Mouse (Mus musculus) liver, embryonic 14.5 days (tissue): ENCODE data around the gene Csnk2a1. TPM values are rescaled to one million over a fixed set of nuclear protein-coding genes. Genes with fewer than 3 reads are reported as not detected.

Source experiments
- ATAC-seq: fragments of 200-750 bp; cut with Nextera tagmentation; 2 replicates; pipeline ENCODE4 v1.8.0; 2017; ENCODE audit warnings: moderate number of reproducible peaks, mild to moderate bottlenecking, moderate library complexity; ENCODE audit not compliant: insufficient read depth
- DNase-seq, 3 experiments: peaks; one replicate each; pipeline ENCODE4 v3.0.0-alpha.2; 2012 to 2013; ENCODE audit warnings: low read depth in 3 of 3, low spot score in 3 of 3
- H3K27ac ChIP-seq: fragments of 300-500 bp; sonication (generic); 2 replicates; pipeline ENCODE4 v1.5.1; 2014; ENCODE audit warnings: moderate library complexity, mild to moderate bottlenecking, control low read depth, inconsistent platforms
- H3K27me3 ChIP-seq: fragments of 300-500 bp; sonication (generic); 2 replicates; pipeline ENCODE4 v1.6.1; 2014; ENCODE audit warnings: mild to moderate bottlenecking, low read length, moderate library complexity; ENCODE audit not compliant: control insufficient read depth, insufficient read depth
- H3K36me3 ChIP-seq: fragments of 300-500 bp; sonication (generic); replicated peaks from 2 replicates; pipeline ENCODE4 v1.6.1; 2014; ENCODE audit warnings: low read depth; ENCODE audit not compliant: control insufficient read depth, insufficient read depth
- H3K4me1 ChIP-seq, 2 experiments: fragments of 200-500 bp in 1 of 2; fragments of 300-500 bp in 1 of 2; sonication (generic) in 1 of 2; replicated peaks; 2 replicates each; pipeline ENCODE4 v1.6.1; 2012 to 2014; ENCODE audit warnings: antibody characterized with exemption in 1 of 2, inconsistent platforms in 1 of 2, low read length in 1 of 2; ENCODE audit not compliant: control insufficient read depth in 2 of 2, insufficient read depth in 2 of 2
- H3K4me2 ChIP-seq: fragments of 300-500 bp; sonication (generic); 2 replicates; pipeline ENCODE4 v1.6.1; 2014; ENCODE audit warnings: low read depth, mild to moderate bottlenecking, control low read depth, moderate library complexity
- H3K4me3 ChIP-seq, 2 experiments: fragments of 200-500 bp in 1 of 2; fragments of 300-500 bp in 1 of 2; sonication (generic) in 1 of 2; 2 replicates each; pipeline ENCODE4 v1.5.1; 2012 to 2014; ENCODE audit warnings: low read depth in 2 of 2, low read length in 2 of 2, mild to moderate bottlenecking in 2 of 2, control low read depth in 1 of 2, inconsistent platforms in 1 of 2, moderate library complexity in 1 of 2; ENCODE audit not compliant: insufficient read depth in 1 of 2
- H3K9ac ChIP-seq: fragments of 300-500 bp; sonication (generic); replicated peaks from 2 replicates; pipeline ENCODE4 v1.6.1; 2014; ENCODE audit warnings: mild to moderate bottlenecking, control low read depth, moderate library complexity
- H3K9me3 ChIP-seq: fragments of 300-500 bp; sonication (generic); 2 replicates; pipeline ENCODE4 v1.6.1; 2016; ENCODE audit warnings: low read length, mixed read lengths; ENCODE audit not compliant: control insufficient read depth
- CTCF ChIP-seq: IDR thresholded peaks from 2 replicates; pipeline ENCODE4 v1.5.1; 2016; ENCODE audit warnings: antibody characterized with exemption, low read depth, control low read depth
- EP300 ChIP-seq: IDR thresholded peaks from 2 replicates; pipeline ENCODE4 v1.6.1; 2016; ENCODE audit warnings: antibody characterized with exemption, low read depth
- WGBS: fragments of 180-500 bp; shearing (Covaris S2); extraction: QIAGEN DNeasy Blood & Tissue Kit; methylation state at CpG from one replicate; pipeline ENCODE4 v1.1.7; 2014; ENCODE audit not compliant: insufficient replicate concordance; 5-methylcytosine and 5-hydroxymethylcytosine counted together
- polyA plus RNA-seq, 2 experiments: library from polyadenylated mRNA; depleted of rRNA in 1 of 2; stranded (reverse) in 1 of 2; unstranded in 1 of 2; fragments of >200 nt; fragmentation: Nextera tagmentation in 1 of 2; extraction: Ambion mirVana in 1 of 2; gene quantifications; 2 replicates each; pipeline versions ENCODE4 v1.2.1 to v1.2.3; 2012 to 2014

The Csnk2a1 gene
- polyA plus RNA-seq, 2 experiments = 22.7 to 43.2 TPM

GRCm38 (mm10) chr2:152321558-152321957, 94.9 kb downstream of the Csnk2a1 start:
- Histone ChIP-seq H3K9ac (no peak overlapping the region), H3K9me3 (no peaks in the 10 kb centered on the region), H3K4me2 (no peak overlapping the region), H3K27ac (no peak overlapping the region), H3K36me3 (peaks cover 39% of the 10 kb centered on the region), H3K4me1 (no peaks in the 10 kb centered on the region), H3K27me3 (no peaks in the 10 kb centered on the region), H3K4me3 (no peak overlapping the region)
- no peak for DNase-seq
- 65% methylated on average over 5 of the region's 5 CpGs for WGBS
- TF ChIP-seq EP300 (no peak), CTCF (no peak)
- no peak for ATAC-seq

- no peaks in the 10 kb centered on the region for H3K9me3 ChIP-seq
- DNase-seq (no peak), ATAC-seq (no peak)
- no peak overlapping the region for H3K4me3 ChIP-seq
- H3K9ac ChIP-seq = no peak overlapping the region
- H3K36me3 ChIP-seq = peaks cover 39% of the 10 kb centered on the region
- no peak overlapping the region for H3K4me2 ChIP-seq
- no peaks in the 10 kb centered on the region for H3K27me3 ChIP-seq
- no peaks in the 10 kb centered on the region for H3K4me1 ChIP-seq
- 79% methylated on average over 6 of the region's 6 CpGs for WGBS
- TF ChIP-seq CTCF = no peak
- no peak for TF ChIP-seq EP300
- no peak overlapping the region for H3K27ac ChIP-seq
Observed at GRCm38 (mm10) chr2:152322198-152322597, 95.6 kb downstream of the Csnk2a1 start.

GRCm38 (mm10) chr2:152323971-152324370, 97.3 kb downstream of the Csnk2a1 start:
- Histone ChIP-seq H3K9me3 (no peaks in the 10 kb centered on the region), H3K9ac (no peak overlapping the region), H3K27me3 (no peaks in the 10 kb centered on the region), H3K27ac (no peak overlapping the region), H3K4me1 (no peaks in the 10 kb centered on the region), H3K4me3 (no peak overlapping the region), H3K36me3 (peaks cover 33% of the 10 kb centered on the region), H3K4me2 (no peak overlapping the region)
- WGBS = 86% methylated on average over 14 of the region's 14 CpGs
- ATAC-seq (no peak), DNase-seq (no peak)
- TF ChIP-seq EP300 (no peak), CTCF (no peak)

- H3K4me3 ChIP-seq = no peak overlapping the region
- H3K9ac ChIP-seq = no peak overlapping the region
- H3K4me1 ChIP-seq = no peaks in the 10 kb centered on the region
- WGBS = 78% methylated on average over 3 of the region's 3 CpGs
- no peaks in the 10 kb centered on the region for H3K27me3 ChIP-seq
- H3K36me3 ChIP-seq = peaks cover 31% of the 10 kb centered on the region
- H3K27ac ChIP-seq = no peak overlapping the region
- no peak for ATAC-seq
- H3K4me2 ChIP-seq = no peak overlapping the region
- TF ChIP-seq EP300 = no peak
- TF ChIP-seq CTCF = no peak
- H3K9me3 ChIP-seq = no peaks in the 10 kb centered on the region
- no peak for DNase-seq
Observed at GRCm38 (mm10) chr2:152324842-152325241, 98.2 kb downstream of the Csnk2a1 start.

GRCm38 (mm10) chr2:152326157-152326556, 99.5 kb downstream of the Csnk2a1 start:
- no peak overlapping the region for H3K4me2 ChIP-seq
- no peak overlapping the region for H3K27ac ChIP-seq
- ATAC-seq = no peak
- H3K4me3 ChIP-seq = no peak overlapping the region
- H3K9me3 ChIP-seq = no peaks in the 10 kb centered on the region
- peaks cover 31% of the 10 kb centered on the region for H3K36me3 ChIP-seq
- peaks cover 6 to 9% of the 10 kb centered on the region in 2 experiments for H3K4me1 ChIP-seq
- H3K9ac ChIP-seq = no peak overlapping the region
- WGBS = 86% methylated on average over 13 of the region's 13 CpGs
- DNase-seq = no peak
- no peaks in the 10 kb centered on the region for H3K27me3 ChIP-seq
- no peak for TF ChIP-seq CTCF
- TF ChIP-seq EP300 = no peak

- H3K27ac ChIP-seq = no peak overlapping the region
- H3K9me3 ChIP-seq = no peaks in the 10 kb centered on the region
- H3K4me3 ChIP-seq = no peak overlapping the region
- no peak for TF ChIP-seq CTCF
- TF ChIP-seq EP300 = no peak
- H3K27me3 ChIP-seq = no peaks in the 10 kb centered on the region
- H3K9ac ChIP-seq = no peak overlapping the region
- peaks cover 6 to 11% of the 10 kb centered on the region in 2 experiments for H3K4me1 ChIP-seq
- 79% methylated on average over 8 of the region's 8 CpGs for WGBS
- H3K4me2 ChIP-seq = no peak overlapping the region
- no peak for ATAC-seq
- H3K36me3 ChIP-seq = peaks cover 30% of the 10 kb centered on the region
- no peak for DNase-seq
Observed at GRCm38 (mm10) chr2:152326654-152327053, 100.0 kb downstream of the Csnk2a1 start.
